Mouse (Mus musculus) layer of hippocampus, postnatal 36 days (tissue): ENCODE measurements around the gene Fam234a. TPM values are rescaled to one million over a fixed set of nuclear protein-coding genes. Genes with fewer than 3 reads are reported as not detected.

Experiments used
- DNase-seq, 2 experiments: peaks; one replicate each; pipeline ENCODE4 v3.0.0; 2022
- total RNA-seq, 2 experiments: library from RNA; stranded (reverse); gene quantifications; 2 replicates each; pipeline ENCODE4 v1.2.3; 2021

Fam234a gene
- total RNA-seq, 2 experiments from 2014 or later, result 14.2 to 17.9 TPM

DNA sequence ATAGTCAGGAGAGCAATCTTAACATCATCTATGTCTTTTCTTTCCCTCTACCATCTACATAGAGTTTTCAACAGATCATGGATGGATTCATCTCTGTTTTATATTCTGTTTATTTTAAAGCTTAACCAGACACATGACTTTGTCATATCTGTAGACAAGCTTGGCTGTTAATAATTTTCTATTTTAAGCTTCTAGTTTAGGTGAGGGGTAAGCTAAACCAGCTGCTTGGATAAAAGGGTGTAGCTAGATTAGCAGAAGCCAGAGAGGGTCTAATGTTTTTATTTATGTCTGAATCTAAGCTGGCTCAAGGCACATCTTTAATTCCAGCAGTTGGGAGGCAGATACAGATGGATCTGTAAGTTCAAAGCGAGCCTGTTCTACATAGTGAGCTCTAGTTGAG is 81.3 kb downstream of the Fam234a start:
- no peak for DNase-seq

Other genes starting within 250 kb of the Fam234a start
- 100 to 1,000 TPM in 1 of 2 experiments, 10 to 100 TPM in 1; 99.5 to 112 TPM for gene Rab11fip3, start 174.7 kb downstream of the Fam234a start, total RNA-seq
- gene Decr2, start 153.9 kb downstream of the Fam234a start, total RNA-seq, result 10 to 100 TPM; 25.5 to 26.5 TPM
- gene Nme4, start 148.6 kb downstream of the Fam234a start, total RNA-seq, result 1 to 10 TPM; 4.6 to 5.0 TPM
- 10 to 100 TPM; 10.8 to 11.9 TPM for gene Tmem8, start 130.9 kb downstream of the Fam234a start, total RNA-seq
- gene Mrpl28, start 120.7 kb downstream of the Fam234a start, total RNA-seq, result 10 to 100 TPM; 64.5 to 66.3 TPM
- gene Axin1, start 105.6 kb downstream of the Fam234a start, total RNA-seq, result 10 to 100 TPM; 23.0 to 24.8 TPM
- gene Pdia2, start 45.2 kb downstream of the Fam234a start, total RNA-seq, result under 1 TPM in 1 of 2 experiments, not detected in 1; 0.57 TPM
- 10 to 100 TPM; 46.5 to 48.8 TPM for gene Rgs11, start 41.3 kb downstream of the Fam234a start, total RNA-seq
- 10 to 100 TPM; 66.2 to 75.5 TPM for gene Arhgdig, start 36.5 kb downstream of the Fam234a start, total RNA-seq
- gene Luc7l, start 8.7 kb upstream of the Fam234a start, total RNA-seq, result 10 to 100 TPM; 90.0 to 93.2 TPM
- 10 to 100 TPM; 76.7 to 80.8 TPM for gene Neurl1b, start 170.6 kb upstream of the Fam234a start, total RNA-seq